Mouse (Mus musculus) heart, embryonic 12.5 days (tissue): Measurements from ENCODE around the gene Spire2. TPM values are rescaled to one million over a fixed set of nuclear protein-coding genes. Genes with fewer than 3 reads are reported as not detected.
"Not testable (repeated sequence)": the region's sequence is repeated elsewhere in the genome, so short reads cannot be mapped to it uniquely, and the experiment has no call there.

Experiments used
- ATAC-seq: fragments of 200-750 bp; cut with Nextera tagmentation; 2 replicates; pipeline ENCODE4 v1.8.0; 2017; ENCODE audit warnings: moderate TSS enrichment, moderate library complexity; ENCODE audit not compliant: insufficient number of reproducible peaks, low FRiP score
- H3K27ac ChIP-seq: fragments of 300-500 bp; sonication (generic); 2 replicates; pipeline ENCODE4 v1.5.1; 2016; ENCODE audit warnings: mild to moderate bottlenecking, moderate library complexity; ENCODE audit not compliant: poor library complexity, severe bottlenecking
- H3K27me3 ChIP-seq: fragments of 300-500 bp; sonication (generic); replicated peaks from 2 replicates; pipeline ENCODE4 v1.6.1; 2016; ENCODE audit warnings: mild to moderate bottlenecking, moderate library complexity
- H3K36me3 ChIP-seq: fragments of 300-500 bp; sonication (generic); 2 replicates; pipeline ENCODE4 v1.6.1; 2016; ENCODE audit warnings: mild to moderate bottlenecking, moderate library complexity
- H3K4me1 ChIP-seq: fragments of 300-500 bp; sonication (generic); replicated peaks from 2 replicates; pipeline ENCODE4 v1.6.1; 2016; ENCODE audit warnings: mild to moderate bottlenecking
- H3K4me2 ChIP-seq: fragments of 300-500 bp; sonication (generic); 2 replicates; pipeline ENCODE4 v1.6.1; 2016; ENCODE audit warnings: mild to moderate bottlenecking, moderate library complexity
- H3K4me3 ChIP-seq: fragments of 300-500 bp; sonication (generic); 2 replicates; pipeline ENCODE4 v1.5.1; 2016; ENCODE audit warnings: mild to moderate bottlenecking
- H3K9ac ChIP-seq: fragments of 300-500 bp; sonication (generic); 2 replicates; pipeline ENCODE4 v1.6.1; 2016; ENCODE audit warnings: mild to moderate bottlenecking, moderate library complexity
- H3K9me3 ChIP-seq: fragments of 300-500 bp; sonication (generic); replicated peaks from 2 replicates; pipeline ENCODE4 v1.6.1; 2016; ENCODE audit warnings: mild to moderate bottlenecking, moderate library complexity
- WGBS: fragments of 180-500 bp; shearing (Covaris S2); methylation state at CpG from one replicate; pipeline ENCODE4 v1.1.7; 2016; 5-methylcytosine and 5-hydroxymethylcytosine counted together
- polyA plus RNA-seq: library from polyadenylated mRNA; unstranded; fragments of >200 nt; fragmentation: Nextera tagmentation; extraction: Ambion mirVana; gene quantifications from 2 replicates; pipeline ENCODE4 v1.2.1, GENCODE M21; 2016

The Spire2 gene
- polyA plus RNA-seq = 2.8 and 3.4 TPM in 2 replicates

- Histone ChIP-seq H3K9me3 (no peaks in the 10 kb centered on the region), H3K4me3 (peak within 1 kb of the TSS; percentile 68), H3K27ac (0 out of 2 replicates have a peak within 1 kb of the TSS, but pooled peaks have one; percentile 10), H3K36me3 (no peaks in the 10 kb centered on the region), H3K27me3 (peaks cover 19% of the 10 kb centered on the region), H3K4me2 (peak within 1 kb of the TSS; percentile 99), H3K9ac (peak within 1 kb of the TSS; percentile 60), H3K4me1 (peaks cover 38% of the 10 kb centered on the region)
- peak; percentile 88 for ATAC-seq
- WGBS = under 1% methylated on average over 85 of the region's 85 CpGs
These were observed at the start of gene Spire2 for GRCm38 (mm10) chr8:123332262-123333090. Gene Spire2 (plus strand): TSS chr8:123332713.

GRCm38 (mm10) chr8:123282994-123283393, 49.5 kb upstream of the Spire2 start:
- not testable (repeated sequence) for ATAC-seq, H3K4me2 ChIP-seq, H3K4me3 ChIP-seq, H3K27ac ChIP-seq, H3K27me3 ChIP-seq, H3K9ac ChIP-seq, H3K9me3 ChIP-seq
- Histone ChIP-seq H3K4me1 (peaks cover 13% of the 10 kb centered on the region), H3K36me3 (peaks cover 39% of the 10 kb centered on the region)
- 92% methylated on average over 5 of the region's 6 CpGs for WGBS

GRCm38 (mm10) chr8:123283991-123284390, 48.5 kb upstream of the Spire2 start:
- Histone ChIP-seq H3K27me3 (no peaks in the 10 kb centered on the region), H3K27ac (no peak overlapping the region), H3K9me3 (no peaks in the 10 kb centered on the region), H3K36me3 (peaks cover 49% of the 10 kb centered on the region), H3K9ac (no peak overlapping the region; the same call in 1 of the 2 replicates), H3K4me3 (no peak overlapping the region), H3K4me1 (peaks cover 13% of the 10 kb centered on the region), H3K4me2 (no peak overlapping the region)
- ATAC-seq = no peak
- 81% methylated on average over 7 of the region's 7 CpGs for WGBS

- 48% methylated on average over 5 of the region's 5 CpGs for WGBS
- Histone ChIP-seq H3K4me1 (peaks cover 13% of the 10 kb centered on the region), H3K27ac (no peak overlapping the region), H3K36me3 (peaks cover 52% of the 10 kb centered on the region), H3K9me3 (no peaks in the 10 kb centered on the region), H3K9ac (no peak overlapping the region; the same call in 1 of the 2 replicates), H3K4me2 (no peak overlapping the region), H3K27me3 (no peaks in the 10 kb centered on the region), H3K4me3 (no peak overlapping the region)
- no peak for ATAC-seq
These were observed 48.0 kb upstream of the Spire2 start for GRCm38 (mm10) chr8:123284493-123284892.

GRCm38 (mm10) chr8:123287362-123287761, 45.2 kb upstream of the Spire2 start:
- no peaks in the 10 kb centered on the region for H3K9me3 ChIP-seq
- H3K36me3 ChIP-seq = peaks cover 47% of the 10 kb centered on the region
- peaks cover 20% of the 10 kb centered on the region for H3K4me1 ChIP-seq
- H3K4me2 ChIP-seq = no peak overlapping the region
- 95% methylated on average over 17 of the region's 17 CpGs for WGBS
- no peak overlapping the region for H3K27ac ChIP-seq
- no peak for ATAC-seq
- H3K27me3 ChIP-seq = no peaks in the 10 kb centered on the region
- no peak overlapping the region for H3K9ac ChIP-seq
- H3K4me3 ChIP-seq = no peak overlapping the region

- no peaks in the 10 kb centered on the region for H3K27me3 ChIP-seq
- 76% methylated on average over 4 of the region's 4 CpGs for WGBS
- no peak for ATAC-seq
- H3K4me2 ChIP-seq = no peak overlapping the region
- peaks cover 7% of the 10 kb centered on the region; the same call in 1 of the 2 replicates for H3K4me1 ChIP-seq
- no peak overlapping the region for H3K9ac ChIP-seq
- peaks cover 58% of the 10 kb centered on the region for H3K36me3 ChIP-seq
- H3K27ac ChIP-seq = no peak overlapping the region
- no peak overlapping the region for H3K4me3 ChIP-seq
- no peaks in the 10 kb centered on the region for H3K9me3 ChIP-seq
These were observed 42.3 kb upstream of the Spire2 start for GRCm38 (mm10) chr8:123290166-123290565.

GRCm38 (mm10) chr8:123290679-123291078, 41.8 kb upstream of the Spire2 start:
- Histone ChIP-seq H3K36me3 (peaks cover 63% of the 10 kb centered on the region), H3K9me3 (no peaks in the 10 kb centered on the region), H3K27me3 (no peaks in the 10 kb centered on the region), H3K4me3 (no peak overlapping the region), H3K4me2 (no peak overlapping the region), H3K9ac (no peak overlapping the region), H3K27ac (no peak overlapping the region), H3K4me1 (peaks cover 7% of the 10 kb centered on the region; the same call in 1 of the 2 replicates)
- no peak for ATAC-seq
- WGBS = 85% methylated on average over 8 of the region's 8 CpGs

- Histone ChIP-seq H3K9me3 (no peaks in the 10 kb centered on the region), H3K4me3 (no peak overlapping the region), H3K27me3 (no peaks in the 10 kb centered on the region), H3K9ac (no peak overlapping the region), H3K4me2 (no peak overlapping the region), H3K36me3 (peaks cover 66% of the 10 kb centered on the region), H3K27ac (no peak overlapping the region), H3K4me1 (peaks cover 7% of the 10 kb centered on the region; the same call in 1 of the 2 replicates)
- WGBS = 46% methylated on average over 8 of the region's 8 CpGs
- no peak for ATAC-seq
These were observed 40.8 kb upstream of the Spire2 start for GRCm38 (mm10) chr8:123291716-123292115.

GRCm38 (mm10) chr8:123292281-123292680, 40.2 kb upstream of the Spire2 start:
- H3K4me3 ChIP-seq = no peak overlapping the region
- no peaks in the 10 kb centered on the region for H3K9me3 ChIP-seq
- H3K4me2 ChIP-seq = no peak overlapping the region
- no peaks in the 10 kb centered on the region for H3K27me3 ChIP-seq
- WGBS = 87% methylated on average over 3 of the region's 3 CpGs
- no peak overlapping the region for H3K9ac ChIP-seq
- H3K27ac ChIP-seq = no peak overlapping the region
- ATAC-seq = no peak
- H3K36me3 ChIP-seq = peaks cover 62% of the 10 kb centered on the region
- H3K4me1 ChIP-seq = peaks cover 7% of the 10 kb centered on the region; the same call in 1 of the 2 replicates

- no peak for ATAC-seq
- no peak overlapping the region for H3K9ac ChIP-seq
- peaks cover 61% of the 10 kb centered on the region for H3K36me3 ChIP-seq
- H3K9me3 ChIP-seq = no peaks in the 10 kb centered on the region
- H3K4me1 ChIP-seq = peaks cover 7% of the 10 kb centered on the region; the same call in 1 of the 2 replicates
- no peak overlapping the region for H3K27ac ChIP-seq
- no peak overlapping the region for H3K4me2 ChIP-seq
- no peak overlapping the region for H3K4me3 ChIP-seq
- no peaks in the 10 kb centered on the region for H3K27me3 ChIP-seq
- WGBS = 93% methylated on average over 2 of the region's 2 CpGs
These were observed 39.7 kb upstream of the Spire2 start for GRCm38 (mm10) chr8:123292785-123293184.

- Histone ChIP-seq H3K27ac (no peak overlapping the region), H3K9ac (no peak overlapping the region), H3K4me1 (no peaks in the 10 kb centered on the region), H3K4me3 (no peak overlapping the region), H3K27me3 (no peaks in the 10 kb centered on the region), H3K9me3 (no peaks in the 10 kb centered on the region), H3K4me2 (no peak overlapping the region), H3K36me3 (peaks cover 55% of the 10 kb centered on the region)
- 88% methylated on average over 11 of the region's 11 CpGs for WGBS
- ATAC-seq = no peak
These were observed 34.2 kb upstream of the Spire2 start for GRCm38 (mm10) chr8:123298301-123298700.
